Mouse (Mus musculus): ENCODE results near the gene Dnajc13. TPM values are rescaled to one million over a fixed set of nuclear protein-coding genes. Genes with fewer than 3 reads are reported as not detected.

The Dnajc13 gene
- polyA plus RNA-seq, 1 experiment from 2014 or later, result 19.7 TPM

DNA sequence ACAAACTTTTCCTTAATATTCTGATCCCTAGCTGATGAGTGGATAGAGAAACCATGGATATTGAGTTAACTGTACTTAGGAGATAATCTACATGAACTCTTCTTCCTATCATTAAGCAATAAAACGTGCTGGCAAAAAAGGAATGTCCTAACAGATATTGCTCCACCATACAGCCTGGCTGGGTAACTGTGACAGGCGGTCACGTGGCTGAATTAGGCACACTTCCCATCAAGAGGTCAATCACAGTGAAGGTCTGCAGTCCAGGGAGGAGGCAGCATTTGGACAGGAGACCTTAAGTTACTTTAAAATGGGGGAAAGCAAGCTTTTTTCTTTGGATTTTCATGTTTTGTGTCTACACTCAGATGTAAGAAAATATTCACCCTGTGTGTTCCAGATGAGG, 30.7 kb downstream of the Dnajc13 start:
- H3K27ac ChIP-seq, result no peak overlapping the region
- no peak for ATAC-seq (ENCODE audit: insufficient number of reproducible peaks, insufficient read depth, low FRiP score, low TSS enrichment, low read depth)
- H3K4me2 ChIP-seq, result no peak overlapping the region
- no peak overlapping the region for H3K4me3 ChIP-seq
- H3K36me3 ChIP-seq, result peaks cover 81% of the 10 kb centered on the region
- no peaks in the 10 kb centered on the region for H3K9me3 ChIP-seq
- no peak overlapping the region for H3K9ac ChIP-seq
- H3K27me3 ChIP-seq, result no peaks in the 10 kb centered on the region
- no peaks in the 10 kb centered on the region for H3K4me1 ChIP-seq
- 91% methylated on average over 3 of the region's 3 CpGs for WGBS

DNA sequence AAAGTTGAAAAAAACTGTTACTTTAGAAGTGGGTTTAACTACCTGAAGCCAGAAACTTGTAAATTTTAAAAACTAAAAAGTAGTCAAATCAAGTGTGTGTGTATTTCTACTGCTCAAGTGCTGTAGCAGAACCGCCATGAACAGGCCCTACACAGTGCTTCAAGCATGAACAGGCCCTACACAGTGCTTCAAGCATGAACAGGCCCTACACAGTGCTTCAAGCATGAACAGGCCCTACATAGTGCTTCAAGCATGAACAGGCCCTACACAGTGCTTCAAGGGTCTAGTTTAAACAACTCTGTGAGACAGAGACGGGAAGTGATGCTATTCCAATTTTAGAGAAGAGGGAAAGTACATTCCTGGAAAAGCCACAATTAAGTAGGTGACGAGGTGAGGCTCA, 51.3 kb downstream of the Dnajc13 start:
- no peak for ATAC-seq (ENCODE audit: insufficient number of reproducible peaks, insufficient read depth, low FRiP score, low TSS enrichment, low read depth)
- H3K4me3 ChIP-seq, result no peak overlapping the region
- 82% methylated on average over 3 of the region's 3 CpGs for WGBS
- H3K4me2 ChIP-seq, result no peak overlapping the region
- H3K4me1 ChIP-seq, result no peaks in the 10 kb centered on the region
- no peak overlapping the region for H3K9ac ChIP-seq
- peaks cover 62% of the 10 kb centered on the region for H3K36me3 ChIP-seq
- H3K9me3 ChIP-seq, result no peaks in the 10 kb centered on the region
- H3K27ac ChIP-seq, result no peak overlapping the region
- H3K27me3 ChIP-seq, result no peaks in the 10 kb centered on the region

DNA sequence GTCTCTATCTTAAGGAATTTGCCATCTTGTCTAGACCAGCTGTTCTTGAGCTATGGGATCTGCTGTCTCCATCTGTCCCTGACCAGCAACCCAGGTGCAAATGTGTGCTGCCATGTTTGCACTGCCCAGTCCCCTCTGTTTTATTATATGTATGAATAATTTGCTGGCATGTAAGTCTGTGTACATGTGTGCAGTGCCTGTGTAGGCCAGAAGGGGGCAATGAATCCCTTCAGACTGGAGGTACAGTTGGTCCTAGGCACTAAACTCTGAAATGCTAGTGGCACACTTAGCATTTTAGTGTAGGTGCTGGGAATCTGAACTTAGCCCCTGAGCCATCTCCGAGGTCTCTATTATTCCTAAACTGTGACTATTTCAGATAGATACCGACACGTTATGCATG, 58.9 kb downstream of the Dnajc13 start:
- H3K9me3 ChIP-seq, result no peaks in the 10 kb centered on the region
- peaks cover 81% of the 10 kb centered on the region for H3K36me3 ChIP-seq
- 96% methylated on average over 3 of the region's 3 CpGs for WGBS
- H3K4me3 ChIP-seq, result no peak overlapping the region
- H3K9ac ChIP-seq, result no peak overlapping the region
- H3K4me1 ChIP-seq, result no peaks in the 10 kb centered on the region
- H3K4me2 ChIP-seq, result no peak overlapping the region
- no peaks in the 10 kb centered on the region for H3K27me3 ChIP-seq
- ATAC-seq (ENCODE audit: insufficient number of reproducible peaks, insufficient read depth, low FRiP score, low TSS enrichment, low read depth), result no peak
- H3K27ac ChIP-seq, result no peak overlapping the region

DNA sequence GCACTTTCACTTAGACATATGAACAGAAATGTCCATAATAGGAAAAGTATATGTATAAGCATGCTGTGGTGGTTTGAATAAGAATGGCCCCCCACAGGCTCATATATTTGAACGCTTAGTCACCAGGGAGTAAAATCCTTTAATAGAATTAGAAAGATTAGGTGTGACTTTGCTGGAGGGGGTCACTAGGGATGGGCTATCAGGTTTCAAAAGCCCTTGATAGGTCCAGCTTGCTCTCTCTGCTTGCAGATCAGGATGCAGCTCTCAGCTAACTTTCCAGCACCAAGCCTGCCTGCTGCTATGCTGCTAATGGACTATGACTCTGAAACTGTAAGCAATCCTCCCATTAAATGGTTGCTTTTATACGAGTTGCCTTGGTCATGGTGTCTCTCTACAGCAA, 68.2 kb downstream of the Dnajc13 start:
- H3K27ac ChIP-seq, result no peak overlapping the region
- no peaks in the 10 kb centered on the region for H3K27me3 ChIP-seq
- H3K9me3 ChIP-seq, result no peaks in the 10 kb centered on the region
- H3K4me2 ChIP-seq, result no peak overlapping the region
- H3K4me3 ChIP-seq, result no peak overlapping the region
- H3K9ac ChIP-seq, result no peak overlapping the region
- ATAC-seq (ENCODE audit: insufficient number of reproducible peaks, insufficient read depth, low FRiP score, low TSS enrichment, low read depth), result no peak
- WGBS, result 56% methylated on average over 2 of the region's 2 CpGs
- H3K36me3 ChIP-seq, result peaks cover 79% of the 10 kb centered on the region
- no peaks in the 10 kb centered on the region for H3K4me1 ChIP-seq

DNA sequence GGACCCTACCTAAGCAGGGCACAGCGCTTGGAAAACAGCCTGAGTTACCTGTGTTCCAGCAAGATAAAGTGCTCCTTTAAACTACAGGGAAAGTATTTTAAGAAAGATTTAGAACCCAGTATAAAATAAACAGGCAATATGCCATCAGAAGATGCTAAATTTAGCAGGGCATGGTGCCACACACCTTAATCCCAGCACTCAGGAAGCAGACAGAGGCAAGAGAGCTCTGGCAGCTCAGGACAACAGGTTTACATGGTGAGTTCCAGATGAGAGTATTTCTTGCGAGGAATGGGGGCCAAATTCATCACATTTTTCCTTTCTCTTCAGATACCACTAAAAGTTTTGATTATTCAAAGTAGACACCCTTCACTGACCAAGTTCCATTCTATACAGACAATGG, 68.8 kb downstream of the Dnajc13 start:
- H3K36me3 ChIP-seq, result peaks cover 79% of the 10 kb centered on the region
- no peaks in the 10 kb centered on the region for H3K9me3 ChIP-seq
- H3K4me1 ChIP-seq, result no peaks in the 10 kb centered on the region
- H3K4me2 ChIP-seq, result no peak overlapping the region
- H3K27ac ChIP-seq, result no peak overlapping the region
- H3K27me3 ChIP-seq, result no peaks in the 10 kb centered on the region
- no peak overlapping the region for H3K9ac ChIP-seq
- H3K4me3 ChIP-seq, result no peak overlapping the region
- WGBS, result 89% methylated on average over 2 of the region's 2 CpGs
- no peak for ATAC-seq (ENCODE audit: insufficient number of reproducible peaks, insufficient read depth, low FRiP score, low TSS enrichment, low read depth)

- Histone ChIP-seq H3K9me3 (no peaks in the 10 kb centered on the region), H3K27ac (no peak overlapping the region), H3K9ac (no peak overlapping the region), H3K4me2 (no peak overlapping the region), H3K4me1 (no peaks in the 10 kb centered on the region), H3K27me3 (no peaks in the 10 kb centered on the region), H3K36me3 (peaks cover 82% of the 10 kb centered on the region), H3K4me3 (no peak overlapping the region)
- no peak for ATAC-seq (ENCODE audit: insufficient number of reproducible peaks, insufficient read depth, low FRiP score, low TSS enrichment, low read depth)
- WGBS, result 88% methylated on average over 1 of the region's 1 CpGs
These were observed 69.4 kb downstream of the Dnajc13 start for GRCm38 (mm10) chr9:104193327-104193726.

DNA sequence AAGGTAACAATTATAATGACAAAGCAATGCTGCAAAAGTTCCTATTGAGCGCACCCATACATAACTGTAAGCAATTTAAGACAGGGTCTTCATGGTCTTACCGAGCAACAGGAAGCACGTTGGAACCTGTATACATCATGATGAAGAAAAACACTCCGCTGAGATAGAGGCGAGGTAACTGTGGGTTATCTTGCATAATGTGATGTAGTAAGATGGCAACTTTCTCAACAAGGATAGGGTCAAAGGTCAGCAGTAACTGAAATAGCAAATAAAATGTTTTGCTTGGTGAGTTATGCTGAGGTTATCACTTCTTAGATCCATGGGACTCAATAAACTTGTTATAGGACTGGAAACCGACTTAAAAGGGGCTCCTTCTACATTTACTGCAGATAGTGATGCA, 70.2 kb downstream of the Dnajc13 start:
- Histone ChIP-seq H3K9me3 (no peaks in the 10 kb centered on the region), H3K27ac (no peak overlapping the region), H3K4me1 (no peaks in the 10 kb centered on the region), H3K4me3 (no peak overlapping the region), H3K27me3 (no peaks in the 10 kb centered on the region), H3K36me3 (peaks cover 80% of the 10 kb centered on the region), H3K9ac (no peak overlapping the region), H3K4me2 (no peak overlapping the region)
- ATAC-seq (ENCODE audit: insufficient number of reproducible peaks, insufficient read depth, low FRiP score, low TSS enrichment, low read depth), result no peak
- 92% methylated on average over 6 of the region's 6 CpGs for WGBS

DNA sequence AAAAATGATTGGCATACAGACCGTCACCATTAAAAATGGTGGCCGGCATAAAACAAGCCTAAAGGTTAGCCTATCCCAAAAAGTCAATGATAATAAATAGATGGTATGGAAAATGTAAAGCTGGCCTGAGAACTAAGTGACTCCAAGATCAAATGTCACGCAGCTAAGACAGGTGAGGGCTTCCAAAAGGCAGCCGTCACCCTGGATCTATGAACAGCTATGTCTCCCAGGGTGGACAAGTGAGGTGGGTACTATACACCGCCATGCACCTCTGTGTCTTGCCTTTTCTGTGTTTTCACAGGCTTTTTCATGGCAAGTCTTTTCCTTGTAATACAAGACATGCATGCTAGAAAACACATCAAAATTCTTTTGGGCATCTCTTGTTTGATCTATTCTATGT, 73.1 kb downstream of the Dnajc13 start:
- Histone ChIP-seq H3K27ac (no peak overlapping the region), H3K4me3 (no peak overlapping the region), H3K4me1 (no peaks in the 10 kb centered on the region), H3K4me2 (no peak overlapping the region), H3K9me3 (no peaks in the 10 kb centered on the region), H3K9ac (no peak overlapping the region), H3K36me3 (peaks cover 70% of the 10 kb centered on the region), H3K27me3 (no peaks in the 10 kb centered on the region)
- ATAC-seq (ENCODE audit: insufficient number of reproducible peaks, insufficient read depth, low FRiP score, low TSS enrichment, low read depth), result no peak
- WGBS, result 97% methylated on average over 5 of the region's 5 CpGs

- no peak for ATAC-seq (ENCODE audit: insufficient number of reproducible peaks, insufficient read depth, low FRiP score, low TSS enrichment, low read depth)
- Histone ChIP-seq H3K36me3 (peaks cover 65% of the 10 kb centered on the region), H3K9ac (no peak overlapping the region), H3K4me3 (no peak overlapping the region), H3K27ac (no peak overlapping the region), H3K27me3 (no peaks in the 10 kb centered on the region), H3K4me1 (no peaks in the 10 kb centered on the region), H3K4me2 (no peak overlapping the region), H3K9me3 (no peaks in the 10 kb centered on the region)
- WGBS, result 89% methylated on average over 1 of the region's 1 CpGs
These were observed 74.0 kb downstream of the Dnajc13 start for GRCm38 (mm10) chr9:104188704-104189103.

DNA sequence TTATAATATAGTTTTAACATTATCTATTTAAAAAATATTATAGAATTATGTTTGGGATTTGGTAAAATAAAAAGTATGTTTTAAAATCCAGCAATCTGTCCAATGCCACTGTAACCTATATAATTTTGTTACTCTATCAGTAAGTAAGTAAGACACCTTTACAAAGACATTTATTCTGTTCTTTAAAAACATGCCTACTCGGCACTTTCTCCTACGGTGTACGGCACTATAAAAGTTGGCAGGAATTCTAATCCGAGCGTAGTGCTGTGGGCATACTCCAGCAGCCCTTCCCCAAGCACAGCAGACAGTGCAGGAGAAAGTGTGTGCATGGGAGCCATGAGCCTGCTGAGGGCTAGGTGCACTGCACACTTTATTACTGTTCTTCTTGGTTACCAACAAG, 75.7 kb downstream of the Dnajc13 start:
- Histone ChIP-seq H3K4me2 (no peak overlapping the region), H3K36me3 (peaks cover 61% of the 10 kb centered on the region), H3K9me3 (no peaks in the 10 kb centered on the region), H3K4me1 (no peaks in the 10 kb centered on the region), H3K9ac (no peak overlapping the region), H3K27me3 (no peaks in the 10 kb centered on the region), H3K27ac (no peak overlapping the region), H3K4me3 (no peak overlapping the region)
- no peak for ATAC-seq (ENCODE audit: insufficient number of reproducible peaks, insufficient read depth, low FRiP score, low TSS enrichment, low read depth)
- WGBS, result 93% methylated on average over 5 of the region's 5 CpGs

GRCm38 (mm10) chr9:104183181-104183580, 79.5 kb downstream of the Dnajc13 start:
- Histone ChIP-seq H3K36me3 (peaks cover 66% of the 10 kb centered on the region), H3K4me2 (no peak overlapping the region), H3K27ac (no peak overlapping the region), H3K27me3 (no peaks in the 10 kb centered on the region), H3K9me3 (no peaks in the 10 kb centered on the region), H3K4me3 (no peak overlapping the region), H3K4me1 (no peaks in the 10 kb centered on the region), H3K9ac (no peak overlapping the region)
- 95% methylated on average over 5 of the region's 5 CpGs for WGBS
- no peak for ATAC-seq (ENCODE audit: insufficient number of reproducible peaks, insufficient read depth, low FRiP score, low TSS enrichment, low read depth)

GRCm38 (mm10) chr9:104182328-104182727, 80.4 kb downstream of the Dnajc13 start:
- H3K27me3 ChIP-seq, result no peaks in the 10 kb centered on the region

GRCm38 (mm10) chr9:104181626-104182025, 81.1 kb downstream of the Dnajc13 start:
- 82% methylated on average over 4 of the region's 4 CpGs for WGBS

More at GRCm38 (mm10) chr9:104182328-104182727, 80.4 kb downstream of the Dnajc13 start:
- Histone ChIP-seq H3K4me2 (no peak overlapping the region), H3K9ac (no peak overlapping the region), H3K4me1 (no peaks in the 10 kb centered on the region), H3K4me3 (no peak overlapping the region), H3K36me3 (peaks cover 68% of the 10 kb centered on the region), H3K27ac (no peak overlapping the region), H3K9me3 (no peaks in the 10 kb centered on the region)
- 89% methylated on average over 5 of the region's 5 CpGs for WGBS
- ATAC-seq (ENCODE audit: insufficient number of reproducible peaks, insufficient read depth, low FRiP score, low TSS enrichment, low read depth), result no peak

More at GRCm38 (mm10) chr9:104181626-104182025, 81.1 kb downstream of the Dnajc13 start:
- H3K9me3 ChIP-seq, result no peaks in the 10 kb centered on the region
- H3K4me2 ChIP-seq, result no peak overlapping the region
- no peak overlapping the region for H3K9ac ChIP-seq
- no peak overlapping the region for H3K27ac ChIP-seq
- H3K36me3 ChIP-seq, result peaks cover 70% of the 10 kb centered on the region
- H3K4me1 ChIP-seq, result no peaks in the 10 kb centered on the region
- no peak for ATAC-seq (ENCODE audit: insufficient number of reproducible peaks, insufficient read depth, low FRiP score, low TSS enrichment, low read depth)
- no peak overlapping the region for H3K4me3 ChIP-seq
- no peaks in the 10 kb centered on the region for H3K27me3 ChIP-seq
